Mouse (Mus musculus) lung, adult 2 months (tissue): Measurements from ENCODE around the gene Rgs9bp.

Experiments used
- CTCF ChIP-seq: fragments of 200-500 bp; IDR thresholded peaks from 2 replicates; pipeline ENCODE4 v1.5.1; 2011; ENCODE audit warnings: mild to moderate bottlenecking, low read length, control low read depth; ENCODE audit not compliant: insufficient read depth
- POLR2A ChIP-seq: fragments of 200-500 bp; IDR thresholded peaks from 2 replicates; pipeline ENCODE4 v1.6.1; 2011; ENCODE audit warnings: low read depth, mild to moderate bottlenecking, control low read depth, low read length, borderline replicate concordance; ENCODE audit errors: extremely low read depth

DNA sequence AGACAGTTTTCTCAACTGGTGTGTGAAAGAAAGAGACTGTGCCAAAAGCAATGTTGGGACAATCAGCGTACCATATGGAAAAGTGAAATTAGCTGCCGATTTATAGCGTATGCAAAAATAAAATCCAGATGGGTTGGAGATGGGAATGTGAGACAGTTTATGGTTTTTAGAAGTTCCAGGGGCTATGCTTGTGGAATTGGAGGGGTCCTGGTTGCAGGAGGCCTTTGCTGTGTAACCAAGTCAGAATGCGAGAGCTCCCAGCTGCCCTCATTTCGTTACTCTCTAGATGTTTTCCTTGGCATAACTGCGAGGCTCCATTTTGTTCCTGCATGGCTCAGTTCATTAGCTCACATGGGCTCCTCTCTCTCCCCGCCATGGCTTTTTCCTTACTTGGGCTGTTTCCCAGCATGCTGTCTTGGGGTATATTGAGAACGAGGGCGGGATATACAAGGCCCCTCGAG, 5.4 kb upstream of the Rgs9bp start:
- TF ChIP-seq CTCF (no peak), POLR2A (no peak)
